Mouse (Mus musculus): Measurements from ENCODE around the gene Ets1. TPM values are rescaled to one million over a fixed set of nuclear protein-coding genes. Genes with fewer than 3 reads are reported as not detected.

The Ets1 gene
- polyA plus RNA-seq, 1 experiment from 2014 or later: 78.2 TPM

GRCm38 (mm10) chr9:32614191-32614590 is 21.8 kb upstream of the Ets1 start:
- 82% methylated on average over 9 of the region's 9 CpGs for whole genome bisulfite sequencing
- Histone ChIP-seq H3K27ac (ENCODE audit: low read length) (no peak overlapping the region), H3K9ac (replicated peaks; ENCODE audit: low read depth) (no peak overlapping the region), H3K27me3 (replicated peaks; ENCODE audit: insufficient read depth, low read length) (no peaks in the 10 kb centered on the region), H3K4me2 (replicated peaks; ENCODE audit: low read depth, low read length) (no peak overlapping the region), H3K4me1 (ENCODE audit: insufficient read depth, low read depth, low read length) (peaks cover 3% of the 10 kb centered on the region; the same call in 1 of the 2 replicates), H3K9me3 (ENCODE audit: low read length) (no peaks in the 10 kb centered on the region), H3K4me3 (ENCODE audit: low read depth, low read length) (no peak overlapping the region), H3K36me3 (ENCODE audit: insufficient read depth, low read length) (no peaks in the 10 kb centered on the region)
- ATAC-seq: no peak
- no peak for TF ChIP-seq CTCF (IDR thresholded peaks at IDR 0.05)
- TF ChIP-seq EP300 (IDR thresholded peaks at IDR 0.05): no peak
- no peak for DNase-seq (ENCODE audit: low spot score)

- no peak overlapping the region for H3K9ac ChIP-seq (replicated peaks; ENCODE audit: low read depth)
- no peak overlapping the region for H3K4me2 ChIP-seq (replicated peaks; ENCODE audit: low read depth, low read length)
- DNase-seq (ENCODE audit: low spot score) (no peak), ATAC-seq (no peak)
- no peak overlapping the region for H3K27ac ChIP-seq (ENCODE audit: low read length)
- no peaks in the 10 kb centered on the region for H3K27me3 ChIP-seq (replicated peaks; ENCODE audit: insufficient read depth, low read length)
- no peak overlapping the region for H3K4me3 ChIP-seq (ENCODE audit: low read depth, low read length)
- TF ChIP-seq EP300 (IDR thresholded peaks at IDR 0.05): no peak
- no peak for TF ChIP-seq CTCF (IDR thresholded peaks at IDR 0.05)
- H3K9me3 ChIP-seq (ENCODE audit: low read length): no peaks in the 10 kb centered on the region
- WGBS: 84% methylated on average over 6 of the region's 6 CpGs
- H3K36me3 ChIP-seq (ENCODE audit: insufficient read depth, low read length): no peaks in the 10 kb centered on the region
- H3K4me1 ChIP-seq (ENCODE audit: insufficient read depth, low read depth, low read length): peaks cover 3% of the 10 kb centered on the region; the same call in 1 of the 2 replicates
Observed at GRCm38 (mm10) chr9:32615461-32615860, 20.6 kb upstream of the Ets1 start.

- WGBS: 15% methylated on average over 7 of the region's 7 CpGs
- Histone ChIP-seq H3K36me3 (ENCODE audit: insufficient read depth, low read length) (no peaks in the 10 kb centered on the region), H3K4me1 (ENCODE audit: insufficient read depth, low read depth, low read length) (peaks cover 3% of the 10 kb centered on the region; the same call in 1 of the 2 replicates), H3K4me3 (ENCODE audit: low read depth, low read length) (no peak overlapping the region), H3K9me3 (ENCODE audit: low read length) (no peaks in the 10 kb centered on the region), H3K9ac (replicated peaks; ENCODE audit: low read depth) (no peak overlapping the region), H3K27me3 (replicated peaks; ENCODE audit: insufficient read depth, low read length) (no peaks in the 10 kb centered on the region), H3K27ac (ENCODE audit: low read length) (no peak overlapping the region), H3K4me2 (replicated peaks; ENCODE audit: low read depth, low read length) (no peak overlapping the region)
- DNase-seq (ENCODE audit: low spot score): peak; percentile 35
- TF ChIP-seq EP300 (IDR thresholded peaks at IDR 0.05): no peak
- TF ChIP-seq CTCF (IDR thresholded peaks at IDR 0.05): no peak
- peak; percentile 51 for ATAC-seq
Observed at GRCm38 (mm10) chr9:32615986-32616385, 20.0 kb upstream of the Ets1 start.

- no peak for DNase-seq (ENCODE audit: low spot score)
- WGBS: 79% methylated on average over 5 of the region's 5 CpGs
- no peak overlapping the region for H3K9ac ChIP-seq (replicated peaks; ENCODE audit: low read depth)
Observed at GRCm38 (mm10) chr9:32616516-32617429, 19.2 kb upstream of the Ets1 start.

GRCm38 (mm10) chr9:32617430-32617768 is 18.6 kb upstream of the Ets1 start:
- DNase-seq (ENCODE audit: low spot score): no peak
- Histone ChIP-seq H3K27ac (ENCODE audit: low read length) (no peak overlapping the region), H3K9ac (replicated peaks; ENCODE audit: low read depth) (no peak overlapping the region), H3K4me1 (ENCODE audit: insufficient read depth, low read depth, low read length) (peaks cover 2% of the 10 kb centered on the region; the same call in 1 of the 2 replicates), H3K4me2 (replicated peaks; ENCODE audit: low read depth, low read length) (no peak overlapping the region), H3K9me3 (ENCODE audit: low read length) (no peaks in the 10 kb centered on the region), H3K4me3 (ENCODE audit: low read depth, low read length) (no peak overlapping the region), H3K36me3 (ENCODE audit: insufficient read depth, low read length) (no peaks in the 10 kb centered on the region), H3K27me3 (replicated peaks; ENCODE audit: insufficient read depth, low read length) (no peaks in the 10 kb centered on the region)
- TF ChIP-seq EP300 (IDR thresholded peaks at IDR 0.05) (no peak), CTCF (IDR thresholded peaks at IDR 0.05) (no peak)
- 60% methylated on average over 5 of the region's 5 CpGs for WGBS
- ATAC-seq: no peak

More at GRCm38 (mm10) chr9:32616516-32617429, 19.2 kb upstream of the Ets1 start:
- Histone ChIP-seq H3K9me3 (ENCODE audit: low read length) (no peaks in the 10 kb centered on the region), H3K27ac (ENCODE audit: low read length) (no peak overlapping the region), H3K4me3 (ENCODE audit: low read depth, low read length) (no peak overlapping the region), H3K36me3 (ENCODE audit: insufficient read depth, low read length) (no peaks in the 10 kb centered on the region), H3K4me1 (ENCODE audit: insufficient read depth, low read depth, low read length) (peaks cover 3% of the 10 kb centered on the region; the same call in 1 of the 2 replicates), H3K27me3 (replicated peaks; ENCODE audit: insufficient read depth, low read length) (no peaks in the 10 kb centered on the region), H3K4me2 (replicated peaks; ENCODE audit: low read depth, low read length) (no peak overlapping the region)
- TF ChIP-seq CTCF (IDR thresholded peaks at IDR 0.05) (no peak), EP300 (IDR thresholded peaks at IDR 0.05) (no peak)
- ATAC-seq: no peak

- Histone ChIP-seq H3K9me3 (ENCODE audit: low read length) (no peaks in the 10 kb centered on the region), H3K4me2 (replicated peaks; ENCODE audit: low read depth, low read length) (no peak overlapping the region), H3K4me3 (ENCODE audit: low read depth, low read length) (no peak overlapping the region), H3K9ac (replicated peaks; ENCODE audit: low read depth) (no peak overlapping the region), H3K36me3 (ENCODE audit: insufficient read depth, low read length) (no peaks in the 10 kb centered on the region), H3K4me1 (ENCODE audit: insufficient read depth, low read depth, low read length) (no peaks in the 10 kb centered on the region), H3K27ac (ENCODE audit: low read length) (no peak overlapping the region), H3K27me3 (replicated peaks; ENCODE audit: insufficient read depth, low read length) (no peaks in the 10 kb centered on the region)
- peak; percentile 91 for TF ChIP-seq EP300 (IDR thresholded peaks at IDR 0.05)
- TF ChIP-seq CTCF (IDR thresholded peaks at IDR 0.05): no peak
- peak; percentile 71 for DNase-seq (ENCODE audit: low spot score)
- WGBS: 73% methylated on average over 9 of the region's 9 CpGs
- peak; percentile 92 for ATAC-seq
Observed at GRCm38 (mm10) chr9:32618544-32619120, 17.4 kb upstream of the Ets1 start.
